In the genomic region with DNA sequence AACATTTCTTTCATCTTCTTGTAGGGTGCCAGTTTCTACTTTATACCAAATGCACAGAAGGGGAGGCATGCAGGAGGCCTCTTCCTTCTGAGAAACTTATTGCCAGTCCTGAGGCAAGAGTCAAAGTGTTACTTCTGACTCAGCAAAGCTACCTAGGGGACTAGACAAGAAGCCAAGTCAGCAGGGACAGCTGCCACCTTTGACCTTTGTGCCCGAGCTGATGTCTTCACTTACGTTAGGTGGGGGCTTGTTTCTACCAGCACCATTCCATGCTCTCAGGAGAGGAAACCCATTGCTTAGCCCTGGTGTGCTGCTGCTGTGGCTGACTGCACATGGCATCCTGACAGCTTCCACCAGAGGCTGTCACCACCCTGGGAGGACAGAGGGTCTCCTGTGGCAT, we compare ENCODE assay signal across 16 mouse cellular contexts. TPM values are rescaled to one million over a fixed set of nuclear protein-coding genes. Genes with fewer than 3 reads are reported as not detected.
DNase-seq lines count a peak whose midpoint lies in the region; ATAC-seq lines count a peak whose summit lies in the region.
"Had no signal": no experiment of that assay in that cellular context is flagged by ENCODE, and none has a peak within 500 bp of the region (broad histone marks: within the 10 kb centered on the region; RNA-seq: fewer than 3 reads in every experiment).

No protein-coding gene starts in this region.

- no peaks in the 10 kb centered on the region for H3K27me3 ChIP-seq in forebrain, embryonic 10.5 days (ENCODE audit: poor library complexity, severe bottlenecking)
- H3K27me3 ChIP-seq in forebrain, embryonic 16.5 days (replicated peaks; ENCODE audit: control insufficient read depth, insufficient read depth, low read length) = no peaks in the 10 kb centered on the region
- no peaks in the 10 kb centered on the region for H3K27me3 ChIP-seq in intestine, embryonic 16.5 days (replicated peaks; ENCODE audit: control insufficient read depth, insufficient read depth, low read length)
- no peaks in the 10 kb centered on the region for H3K27me3 ChIP-seq in intestine, embryonic 15.5 days (replicated peaks)
- H3K27me3 ChIP-seq in liver, embryonic 13.5 days = no peaks in the 10 kb centered on the region
- H3K27me3 ChIP-seq: embryonic facial prominence, embryonic 15.5 days; forebrain, embryonic 15.5 days had no signal

- H3K27ac ChIP-seq in forebrain, embryonic 10.5 days = peak overlapping the region; percentile 74
- H3K27ac ChIP-seq in forebrain, embryonic 16.5 days (ENCODE audit: low read length) = no peak overlapping the region
- H3K27ac ChIP-seq in intestine, embryonic 16.5 days (ENCODE audit: low read length) = no peak overlapping the region
- H3K27ac ChIP-seq in intestine, embryonic 15.5 days = no peak overlapping the region
- peak overlapping the region; percentile 94 for H3K27ac ChIP-seq in liver, embryonic 13.5 days
- H3K27ac ChIP-seq: embryonic facial prominence, embryonic 15.5 days; forebrain, embryonic 15.5 days; layer of hippocampus, adult 2 months had no signal

- H3K4me3 ChIP-seq in forebrain, embryonic 10.5 days = no peak overlapping the region
- no peak overlapping the region for H3K4me3 ChIP-seq in forebrain, embryonic 16.5 days (replicated peaks; ENCODE audit: low read length)
- H3K4me3 ChIP-seq in intestine, embryonic 16.5 days (ENCODE audit: low read length) = no peak overlapping the region
- no peak overlapping the region for H3K4me3 ChIP-seq in intestine, embryonic 15.5 days (replicated peaks)
- H3K4me3 ChIP-seq in liver, embryonic 13.5 days (replicated peaks) = no peak overlapping the region
- H3K4me3 ChIP-seq: embryonic facial prominence, embryonic 15.5 days; forebrain, embryonic 15.5 days; layer of hippocampus, adult 2 months had no signal

- H3K4me1 ChIP-seq in forebrain, embryonic 10.5 days = peaks cover 37% of the 10 kb centered on the region
- H3K4me1 ChIP-seq in forebrain, embryonic 16.5 days (replicated peaks; ENCODE audit: control insufficient read depth, insufficient read depth, low read length) = no peaks in the 10 kb centered on the region
- H3K4me1 ChIP-seq in intestine, embryonic 16.5 days (ENCODE audit: control insufficient read depth, insufficient read depth, low read length) = peaks cover 13% of the 10 kb centered on the region
- H3K4me1 ChIP-seq in intestine, embryonic 15.5 days (replicated peaks) = peaks cover 15% of the 10 kb centered on the region
- H3K4me1 ChIP-seq in liver, embryonic 13.5 days (replicated peaks) = peaks cover 94% of the 10 kb centered on the region
- H3K4me1 ChIP-seq: forebrain, embryonic 15.5 days had no signal

- no peak overlapping the region for H3K4me2 ChIP-seq in forebrain, embryonic 16.5 days (ENCODE audit: low read length)
- H3K4me2 ChIP-seq in intestine, embryonic 16.5 days (ENCODE audit: low read depth, low read length) = no peak overlapping the region
- no peak overlapping the region for H3K4me2 ChIP-seq in intestine, embryonic 15.5 days (replicated peaks)
- peak overlapping the region; percentile 59; the same call in 1 of the 2 replicates for H3K4me2 ChIP-seq in liver, embryonic 13.5 days
- H3K4me2 ChIP-seq: embryonic facial prominence, embryonic 15.5 days; forebrain, embryonic 15.5 days; lung, embryonic 14.5 days had no signal

- H3K9ac ChIP-seq in forebrain, embryonic 16.5 days (replicated peaks; ENCODE audit: low read depth, low read length) = no peak overlapping the region
- no peak overlapping the region for H3K9ac ChIP-seq in intestine, embryonic 16.5 days (ENCODE audit: low read depth, low read length)
- H3K9ac ChIP-seq in intestine, embryonic 15.5 days = no peak overlapping the region
- peak overlapping the region; percentile 64 for H3K9ac ChIP-seq in liver, embryonic 13.5 days
- H3K9ac ChIP-seq: embryonic facial prominence, embryonic 15.5 days; forebrain, embryonic 15.5 days; lung, embryonic 14.5 days had no signal

- no peaks in the 10 kb centered on the region for H3K9me3 ChIP-seq in forebrain, embryonic 10.5 days
- no peaks in the 10 kb centered on the region for H3K9me3 ChIP-seq in forebrain, embryonic 16.5 days (ENCODE audit: control insufficient read depth, low read length)
- H3K9me3 ChIP-seq in intestine, embryonic 16.5 days (ENCODE audit: control insufficient read depth, low read length) = no peaks in the 10 kb centered on the region
- H3K9me3 ChIP-seq in intestine, embryonic 15.5 days = no peaks in the 10 kb centered on the region
- H3K9me3 ChIP-seq in liver, embryonic 13.5 days (replicated peaks) = no peaks in the 10 kb centered on the region
- H3K9me3 ChIP-seq: embryonic facial prominence, embryonic 15.5 days; forebrain, embryonic 15.5 days had no signal

- ATAC-seq in forebrain, embryonic 16.5 days = no peak
- peak; percentile 33; the same call in 1 of the 2 replicates for ATAC-seq in intestine, embryonic 16.5 days
- ATAC-seq in intestine, embryonic 15.5 days = no peak
- ATAC-seq in liver, embryonic 13.5 days (ENCODE audit: low read depth) = no peak
- ATAC-seq: forebrain, embryonic 15.5 days had no signal

- no peak for DNase-seq in forebrain, embryonic 10.5 days (ENCODE audit: extremely low spot score, low spot score)
- DNase-seq in kidney, adult 8-10 months = peak; percentile 66 to 72
- no peak for DNase-seq in liver, embryonic 13.5 days
- no peak for DNase-seq in lung, postnatal 10 days
- DNase-seq in cerebellum, postnatal 10 days = no peak
- DNase-seq: adrenal gland, postnatal 10 days; cerebellum, postnatal 25 days; gastrocnemius, postnatal 14 days; heart, postnatal 4 days; lung, embryonic 14.5 days had no signal

- WGBS in forebrain, embryonic 10.5 days = 49% methylated on average over 2 of the region's 2 CpGs
- 70% methylated on average over 2 of the region's 2 CpGs for WGBS in forebrain, embryonic 16.5 days
- WGBS in intestine, embryonic 16.5 days = 54% methylated on average over 2 of the region's 2 CpGs
- 69% methylated on average over 2 of the region's 2 CpGs for WGBS in intestine, embryonic 15.5 days
- 68% methylated on average over 2 of the region's 2 CpGs for WGBS in liver, embryonic 13.5 days (ENCODE audit: insufficient replicate concordance)

- no peaks in the 10 kb centered on the region for H3K36me3 ChIP-seq in forebrain, embryonic 10.5 days (replicated peaks)
- H3K36me3 ChIP-seq in forebrain, embryonic 16.5 days (ENCODE audit: control insufficient read depth, insufficient read depth) = no peaks in the 10 kb centered on the region
- H3K36me3 ChIP-seq in intestine, embryonic 16.5 days (ENCODE audit: control insufficient read depth, insufficient read depth, low read length) = no peaks in the 10 kb centered on the region
- no peaks in the 10 kb centered on the region for H3K36me3 ChIP-seq in intestine, embryonic 15.5 days
- no peaks in the 10 kb centered on the region; the same call in 1 of the 2 replicates for H3K36me3 ChIP-seq in liver, embryonic 13.5 days
- H3K36me3 ChIP-seq: embryonic facial prominence, embryonic 15.5 days; forebrain, embryonic 15.5 days had no signal

RNA-seq across cellular contexts. Expression of a gene that starts 16.5 kb away (rescaled TPM):
- polyA plus RNA-seq in forebrain, embryonic 10.5 days (2016; fragmentation: Nextera tagmentation; extraction: Ambion mirVana) = 2.6 and 3.0 TPM in 2 replicates
- polyA plus RNA-seq in forebrain, embryonic 16.5 days (2015; fragmentation: Nextera tagmentation; extraction: Ambion mirVana) = 1.7 and 2.6 TPM in 2 replicates
- polyA plus RNA-seq in intestine, embryonic 16.5 days (2015; fragmentation: Nextera tagmentation; extraction: Ambion mirVana) = 4.3 and 4.4 TPM in 2 replicates
- polyA plus RNA-seq in intestine, embryonic 15.5 days (2015; fragmentation: Nextera tagmentation; extraction: Ambion mirVana) = 5.7 and 6.3 TPM in 2 replicates
- polyA plus RNA-seq in liver, embryonic 13.5 days (2015; fragmentation: Nextera tagmentation; extraction: Ambion mirVana) = 0.06 TPM in 2 replicates

Comparison
In these comparisons a context has a peak if more than half of its experiments do, and no peak if none do; other contexts are left out.
1. H3K27ac ChIP-seq: peak in forebrain, embryonic 10.5 days (single experiment) and liver, embryonic 13.5 days (single experiment); none in forebrain, embryonic 16.5 days (single experiment), intestine, embryonic 16.5 days (single experiment) and intestine, embryonic 15.5 days (single experiment).
2. DNase-seq: peak in kidney, adult 8-10 months (2 of 2); none in forebrain, embryonic 10.5 days (single experiment), liver, embryonic 13.5 days (single experiment), lung, postnatal 10 days (single experiment) and cerebellum, postnatal 10 days (0 of 2).